Mouse (Mus musculus) monocyte, adult 5-6 weeks (primary cell): Measurements from ENCODE around the gene Ankrd31. TPM values are rescaled to one million over a fixed set of nuclear protein-coding genes. Genes with fewer than 3 reads are reported as not detected.
"Not testable (repeated sequence)": the region's sequence is repeated elsewhere in the genome, so short reads cannot be mapped to it uniquely, and the experiment has no call there.

Experiments
- ATAC-seq: fragments of 153-309, 156-312 bp; replicated peaks from 2 replicates; pipeline ENCODE4 v1.8.0; 2017; ENCODE audit warnings: mild to moderate bottlenecking; ENCODE audit not compliant: low TSS enrichment, insufficient number of reproducible peaks, severe bottlenecking, poor library complexity, low FRiP score
- total RNA-seq: library from RNA; stranded (forward); fragments of 200-1000, 200-491, 200-594 nt; gene quantifications from 3 replicates; pipeline ENCODE4 v1.2.3, GENCODE M21; 2017

Gene Ankrd31
- total RNA-seq, 1 experiment from 2014 or later, result not detected

GRCm38 (mm10) chr13:96928432-96929039 is 180.5 kb downstream of the Ankrd31 start:
- ATAC-seq, result no peak

DNA sequence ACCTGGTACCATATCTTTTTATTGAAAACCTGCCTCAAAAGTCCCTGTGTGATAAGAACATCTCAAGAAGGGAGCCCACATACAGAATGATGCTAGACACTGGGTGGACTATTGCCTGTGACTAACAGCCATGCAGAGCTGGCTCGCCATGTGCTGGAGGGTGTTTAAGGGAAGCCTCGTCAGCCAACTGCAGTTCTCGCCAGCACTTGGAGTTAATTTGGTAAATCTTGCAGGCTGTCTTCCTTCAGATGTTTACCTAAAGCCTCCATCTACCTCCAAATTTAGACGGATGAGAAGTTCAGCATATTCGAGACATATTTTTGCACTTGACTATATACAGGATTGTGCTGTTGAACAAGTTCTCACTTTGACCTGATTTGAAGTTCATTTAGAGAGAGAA is 184.7 kb downstream of the Ankrd31 start:
- ATAC-seq, result no peak

GRCm38 (mm10) chr13:96933367-96933766 is 185.3 kb downstream of the Ankrd31 start:
- ATAC-seq, result no peak

DNA sequence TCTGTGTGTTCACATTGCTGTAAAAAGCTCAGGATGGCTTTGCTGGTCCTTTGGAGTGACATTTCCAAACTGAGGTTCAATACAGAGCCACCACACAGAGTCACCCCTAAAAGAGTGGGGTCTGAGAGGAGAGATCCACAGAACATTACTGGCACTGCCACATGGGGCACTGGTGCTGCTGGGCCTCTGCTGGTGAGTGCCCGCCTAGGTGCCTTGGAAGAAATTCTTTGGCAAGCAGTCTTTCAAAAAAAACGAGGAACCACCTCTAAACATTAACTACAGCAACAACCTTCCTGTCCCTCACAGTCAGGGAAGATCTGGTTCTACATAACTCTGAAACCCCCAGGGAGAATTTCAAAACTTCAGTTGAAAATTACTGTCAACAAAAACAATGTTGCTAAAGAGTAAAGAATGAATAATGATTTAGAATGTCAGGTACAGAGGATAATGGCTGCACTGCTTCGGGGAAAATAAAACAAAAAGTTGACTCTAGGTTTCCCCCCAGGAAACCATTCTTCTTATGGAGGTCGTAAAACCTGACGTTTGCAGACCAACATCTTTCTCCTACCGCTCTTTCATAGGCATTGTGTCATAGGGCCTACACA is 188.2 kb downstream of the Ankrd31 start:
- no peak for ATAC-seq

DNA sequence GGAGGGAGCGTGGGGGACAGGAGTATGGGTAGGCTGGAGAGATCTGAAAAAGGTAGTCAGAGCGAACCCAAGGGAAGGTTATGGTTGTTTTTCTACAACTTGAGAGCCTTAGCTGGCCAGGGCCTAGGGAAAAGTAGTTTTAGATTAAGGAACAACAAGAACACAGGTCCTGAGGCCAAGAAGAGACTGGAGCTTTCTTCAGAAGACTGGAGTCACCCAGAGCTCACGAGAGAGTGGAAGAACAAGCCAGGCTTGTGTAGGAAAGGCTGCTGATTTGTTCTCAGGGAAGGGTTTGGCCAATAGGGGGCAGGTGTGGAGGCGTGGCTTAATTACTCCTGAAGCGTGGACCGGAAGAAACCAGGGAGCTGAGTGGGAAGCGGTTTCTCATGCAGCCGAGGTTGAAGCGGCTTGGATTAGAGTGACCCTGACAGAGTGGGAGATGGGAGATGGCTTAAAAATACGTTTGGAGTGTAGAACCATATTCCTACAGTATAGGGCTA is 189.0 kb downstream of the Ankrd31 start:
- ATAC-seq, result no peak

DNA sequence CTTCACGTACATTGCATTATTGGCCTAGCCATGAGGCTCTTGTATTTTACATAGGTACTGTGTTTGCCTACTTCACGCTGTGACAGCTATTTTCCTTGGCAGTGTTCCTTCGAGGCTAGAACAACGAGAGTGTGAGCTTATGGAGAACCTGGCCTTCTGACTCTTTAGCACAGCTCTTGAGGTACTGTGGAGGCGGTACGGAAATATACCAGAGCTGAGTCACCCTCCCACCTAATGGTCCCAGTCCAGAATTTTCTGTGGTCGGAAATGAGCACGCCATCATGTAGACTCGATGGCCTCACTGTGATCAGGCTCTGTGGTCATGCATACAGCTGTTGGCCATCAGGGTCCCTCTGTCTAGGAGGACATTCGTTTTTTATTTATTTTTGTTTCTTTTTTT is 191.6 kb downstream of the Ankrd31 start:
- ATAC-seq, result no peak

DNA sequence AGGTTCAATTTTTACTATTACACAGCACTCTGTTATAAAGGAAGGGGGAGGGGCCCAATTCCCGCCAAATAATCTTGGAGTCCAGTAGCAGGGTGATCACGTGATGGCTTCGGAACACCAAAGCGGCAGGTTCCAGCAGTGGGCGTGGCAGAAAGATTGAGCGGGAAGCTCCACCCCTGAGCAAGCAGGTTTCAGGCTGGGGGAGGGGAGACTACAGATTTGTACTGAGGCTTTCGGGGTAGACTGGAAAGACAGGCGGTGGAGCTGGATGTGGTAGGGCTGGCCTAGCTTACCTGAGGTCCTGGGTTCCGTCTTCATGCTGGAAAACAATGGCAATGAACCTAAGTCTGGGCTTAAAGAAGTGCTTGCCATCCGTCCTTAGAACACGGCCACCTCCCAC is 193.4 kb downstream of the Ankrd31 start:
- not testable (repeated sequence) for ATAC-seq

DNA sequence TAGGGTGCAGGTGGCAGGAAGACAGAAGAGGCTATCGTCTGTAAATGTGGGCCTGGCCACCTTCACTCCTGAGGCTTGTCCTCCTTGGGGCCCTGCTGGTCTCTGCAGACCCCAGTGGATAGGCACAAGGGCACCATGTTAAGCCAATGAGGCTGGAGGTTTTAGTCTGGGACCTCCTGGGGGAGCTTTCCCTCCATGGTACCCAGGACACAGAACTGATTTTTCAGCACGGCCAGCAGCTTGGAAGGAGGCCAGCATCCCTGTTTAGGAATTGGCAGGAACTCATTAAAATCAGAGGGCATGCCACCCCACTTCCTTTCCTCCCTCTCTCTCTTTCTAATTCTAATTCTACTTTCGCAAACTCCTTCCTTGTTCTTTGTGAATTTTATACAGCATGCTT is 195.5 kb downstream of the Ankrd31 start:
- ATAC-seq, result no peak

- no peak for ATAC-seq
Observed at GRCm38 (mm10) chr13:96945748-96946147, 197.7 kb downstream of the Ankrd31 start.

GRCm38 (mm10) chr13:96947722-96948121 is 199.7 kb downstream of the Ankrd31 start:
- ATAC-seq, result no peak

DNA sequence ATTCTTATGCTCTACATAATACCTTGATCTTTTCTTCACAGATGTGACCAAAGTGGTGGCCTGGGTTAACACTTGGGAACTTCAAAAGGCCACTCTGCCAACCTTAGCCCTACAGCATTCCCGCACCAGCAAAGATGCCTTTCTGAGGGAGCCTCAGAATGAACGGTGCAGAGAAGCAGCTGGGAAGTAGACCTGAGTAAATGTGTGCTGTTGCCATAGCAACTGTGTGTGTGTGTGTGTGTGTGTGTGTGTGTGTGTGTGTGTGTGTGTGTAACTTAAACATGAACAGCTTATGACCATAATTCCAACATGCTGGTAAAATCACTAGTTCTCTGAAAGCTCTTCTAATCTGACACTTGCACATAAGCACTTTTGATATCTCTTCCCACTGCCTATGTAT is 203.8 kb downstream of the Ankrd31 start:
- no peak for ATAC-seq

- no peak for ATAC-seq
Observed at GRCm38 (mm10) chr13:96956466-96956865, 208.4 kb downstream of the Ankrd31 start.

Other genes with a start within 250 kb of the Ankrd31 start
- 8.2 to 34.9 TPM (median 12.2 TPM) in 3 replicates for gene Polk, start 205.7 kb upstream of the Ankrd31 start, total RNA-seq
- gene Col4a3bp, start 205.7 kb upstream of the Ankrd31 start, total RNA-seq, result 65.6 to 111 TPM (median 93.7 TPM) in 3 replicates
- gene Hmgcr, start 77.3 kb upstream of the Ankrd31 start, total RNA-seq, result 49.8 to 81.5 TPM (median 53.9 TPM) in 3 replicates
- not detected in 3 replicates for gene Gcnt4, start 176.4 kb downstream of the Ankrd31 start, total RNA-seq